Mouse (Mus musculus): Measurements from ENCODE around the gene Hist1h2bg. TPM values are rescaled to one million over a fixed set of nuclear protein-coding genes. Genes with fewer than 3 reads are reported as not detected.

The Hist1h2bg gene
- polyA plus RNA-seq, 2 experiments from 2014 or later = 7.3 to 11.3 TPM

Other genes with a start within 250 kb of the Hist1h2bg start
- 10 to 100 TPM; 17.0 to 20.0 TPM for gene Zfp322a, start 202.2 kb upstream of the Hist1h2bg start, polyA plus RNA-seq (2017; shearing (Covaris generic))
- 10 to 100 TPM in 1 of 2 experiments, 1 to 10 TPM in 1; 9.8 to 10.9 TPM for gene Abt1, start 147.5 kb upstream of the Hist1h2bg start, polyA plus RNA-seq (2017; shearing (Covaris generic))
- 1 to 10 TPM in 1 of 2 experiments, under 1 TPM in 1; 0.16 to 2.6 TPM for gene Btn1a1, start 105.5 kb upstream of the Hist1h2bg start, polyA plus RNA-seq (2017; shearing (Covaris generic))
- under 1 TPM in 1 of 2 experiments, not detected in 1; 0.17 TPM for gene Btn2a2, start 82.5 kb upstream of the Hist1h2bg start, polyA plus RNA-seq (2017; shearing (Covaris generic))
- gene Hist1h4h, start 40.3 kb upstream of the Hist1h2bg start, polyA plus RNA-seq (2017; shearing (Covaris generic)) = 10 to 100 TPM in 1 of 2 experiments, 1 to 10 TPM in 1; 7.1 to 14.6 TPM
- gene Hist1h2af, start 37.5 kb upstream of the Hist1h2bg start, polyA plus RNA-seq (2017; shearing (Covaris generic)) = not detected
- not detected for gene Hist1h3g, start 36.0 kb upstream of the Hist1h2bg start, polyA plus RNA-seq (2017; shearing (Covaris generic))
- 1 to 10 TPM in 1 of 2 experiments, under 1 TPM in 1; 0.52 to 5.2 TPM for gene Hist1h2bh, start 28.0 kb upstream of the Hist1h2bg start, polyA plus RNA-seq (2017; shearing (Covaris generic))
- gene Hist1h3f, start 27.3 kb upstream of the Hist1h2bg start, polyA plus RNA-seq (2017; shearing (Covaris generic)) = 1 to 10 TPM; 1.3 to 3.2 TPM
- 1 to 10 TPM in 1 of 2 experiments, not detected in 1; 1.4 TPM for gene Hist1h4f, start 19.7 kb upstream of the Hist1h2bg start, polyA plus RNA-seq (2017; shearing (Covaris generic))
- 1 to 10 TPM in 1 of 2 experiments, under 1 TPM in 1; 0.99 to 2.4 TPM for gene Hist1h1d, start 18.1 kb upstream of the Hist1h2bg start, polyA plus RNA-seq (2017; shearing (Covaris generic))
- gene Hist1h3e, start 9.0 kb upstream of the Hist1h2bg start, polyA plus RNA-seq (2017; shearing (Covaris generic)) = 1 to 10 TPM; 3.2 to 8.8 TPM
- gene Hist1h2ae, start 176 bp upstream of the Hist1h2bg start, polyA plus RNA-seq (2017; shearing (Covaris generic)) = 1 to 10 TPM; 4.5 to 6.5 TPM
- gene Hist1h2bf, start 2.8 kb downstream of the Hist1h2bg start, polyA plus RNA-seq (2017; shearing (Covaris generic)) = 1 to 10 TPM in 1 of 2 experiments, not detected in 1; 1.5 TPM
- gene Hist1h2ad, start 3.0 kb downstream of the Hist1h2bg start, polyA plus RNA-seq (2017; shearing (Covaris generic)) = under 1 TPM in 1 of 2 experiments, not detected in 1; 0.35 TPM
- gene Hist1h3d, start 4.4 kb downstream of the Hist1h2bg start, polyA plus RNA-seq (2017; shearing (Covaris generic)) = under 1 TPM in 1 of 2 experiments, not detected in 1; 0.23 TPM
- 10 to 100 TPM; 12.4 to 29.7 TPM for gene Hist1h4d, start 10.2 kb downstream of the Hist1h2bg start, polyA plus RNA-seq (2017; shearing (Covaris generic))
- 1 to 10 TPM; 2.7 to 2.9 TPM for gene Hist1h2be, start 49.7 kb downstream of the Hist1h2bg start, polyA plus RNA-seq (2017; shearing (Covaris generic))
- 10 to 100 TPM; 13.4 to 19.2 TPM for gene Hist1h1e, start 51.2 kb downstream of the Hist1h2bg start, polyA plus RNA-seq (2017; shearing (Covaris generic))
- 1 to 10 TPM; 2.2 to 4.6 TPM for gene Hist1h2ac, start 112.6 kb downstream of the Hist1h2bg start, polyA plus RNA-seq (2017; shearing (Covaris generic))
- gene Hist1h2bc, start 112.8 kb downstream of the Hist1h2bg start, polyA plus RNA-seq (2017; shearing (Covaris generic)) = 1 to 10 TPM; 6.3 to 8.3 TPM
- gene Hist1h1t, start 124.4 kb downstream of the Hist1h2bg start, polyA plus RNA-seq (2017; shearing (Covaris generic)) = under 1 TPM in 1 of 2 experiments, not detected in 1; 0.53 TPM
- gene Hist1h4c, start 127.1 kb downstream of the Hist1h2bg start, polyA plus RNA-seq (2017; shearing (Covaris generic)) = 10 to 100 TPM in 1 of 2 experiments, 1 to 10 TPM in 1; 4.3 to 11.5 TPM
- gene Hfe, start 139.5 kb downstream of the Hist1h2bg start, polyA plus RNA-seq (2017; shearing (Covaris generic)) = under 1 TPM; 0.75 to 0.92 TPM
- 10 to 100 TPM; 25.5 to 40.4 TPM for gene Hist1h1c, start 167.4 kb downstream of the Hist1h2bg start, polyA plus RNA-seq (2017; shearing (Covaris generic))
- not detected for gene Hist1h3c, start 174.2 kb downstream of the Hist1h2bg start, polyA plus RNA-seq (2017; shearing (Covaris generic))
- under 1 TPM in 1 of 2 experiments, not detected in 1; 0.80 TPM for gene Hist1h2bb, start 175.3 kb downstream of the Hist1h2bg start, polyA plus RNA-seq (2017; shearing (Covaris generic))
- 1 to 10 TPM in 1 of 2 experiments, under 1 TPM in 1; 0.42 to 2.0 TPM for gene Hist1h2ab, start 179.7 kb downstream of the Hist1h2bg start, polyA plus RNA-seq (2017; shearing (Covaris generic))
- gene Hist1h3b, start 180.9 kb downstream of the Hist1h2bg start, polyA plus RNA-seq (2017; shearing (Covaris generic)) = not detected
- gene Hist1h4b, start 185.6 kb downstream of the Hist1h2bg start, polyA plus RNA-seq (2017; shearing (Covaris generic)) = 1 to 10 TPM; 6.9 to 9.9 TPM
- not detected for gene Hist1h4a, start 189.8 kb downstream of the Hist1h2bg start, polyA plus RNA-seq (2017; shearing (Covaris generic))
- 10 to 100 TPM in 1 of 2 experiments, 1 to 10 TPM in 1; 5.0 to 15.8 TPM for gene Hist1h3a, start 191.0 kb downstream of the Hist1h2bg start, polyA plus RNA-seq (2017; shearing (Covaris generic))
- 1 to 10 TPM; 1.0 to 1.6 TPM for gene Hist1h1a, start 192.3 kb downstream of the Hist1h2bg start, polyA plus RNA-seq (2017; shearing (Covaris generic))
- under 1 TPM; 0.07 to 0.47 TPM for gene Trim38, start 198.5 kb downstream of the Hist1h2bg start, polyA plus RNA-seq (2017; shearing (Covaris generic))
- under 1 TPM; 0.04 to 0.13 TPM for gene Slc17a2, start 235.6 kb downstream of the Hist1h2bg start, polyA plus RNA-seq (2017; shearing (Covaris generic))

Measured in inflammation-experienced regulatory T-cells (primary cell).